Mouse (Mus musculus) adipocyte (in vitro differentiated cells): ENCODE results near the gene Gpr132.
"Not testable (repeated sequence)": the region's sequence is repeated elsewhere in the genome, so short reads cannot be mapped to it uniquely, and the experiment has no call there.

ENCODE experiments used
- DNase-seq: peaks from one replicate; pipeline ENCODE4 v3.0.0-alpha.2; 2016; ENCODE audit warnings: low spot score

Gpr132 gene

DNA sequence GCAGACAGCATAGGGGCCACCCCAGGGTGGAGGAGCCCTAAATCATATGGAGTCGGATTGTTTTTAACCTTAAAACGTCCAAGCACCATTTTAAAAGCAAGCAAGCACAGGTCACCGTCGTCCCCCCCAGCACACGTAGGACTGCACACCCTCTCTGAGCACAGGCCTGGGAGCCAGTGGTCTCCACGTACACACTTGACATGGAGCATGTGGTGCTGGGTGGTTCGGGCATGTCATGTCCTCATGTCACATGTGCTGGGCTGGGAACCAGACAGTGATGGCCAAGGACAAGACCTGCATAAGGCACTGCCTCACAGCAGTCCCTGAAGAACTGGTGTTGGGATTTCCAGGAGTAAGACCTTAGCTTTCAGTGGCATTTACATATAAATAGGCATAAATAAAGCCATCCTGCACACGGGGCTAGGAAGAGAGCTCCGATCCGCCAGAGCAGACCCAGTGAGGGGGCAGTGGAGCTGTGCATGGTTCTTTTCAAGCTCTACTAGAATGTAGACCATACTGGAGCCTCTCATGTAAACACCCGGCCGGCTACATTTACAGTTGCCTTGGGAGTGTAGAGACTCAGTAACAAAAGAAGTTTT is 47.5 kb downstream of the Gpr132 start:
- DNase-seq, result no peak

DNA sequence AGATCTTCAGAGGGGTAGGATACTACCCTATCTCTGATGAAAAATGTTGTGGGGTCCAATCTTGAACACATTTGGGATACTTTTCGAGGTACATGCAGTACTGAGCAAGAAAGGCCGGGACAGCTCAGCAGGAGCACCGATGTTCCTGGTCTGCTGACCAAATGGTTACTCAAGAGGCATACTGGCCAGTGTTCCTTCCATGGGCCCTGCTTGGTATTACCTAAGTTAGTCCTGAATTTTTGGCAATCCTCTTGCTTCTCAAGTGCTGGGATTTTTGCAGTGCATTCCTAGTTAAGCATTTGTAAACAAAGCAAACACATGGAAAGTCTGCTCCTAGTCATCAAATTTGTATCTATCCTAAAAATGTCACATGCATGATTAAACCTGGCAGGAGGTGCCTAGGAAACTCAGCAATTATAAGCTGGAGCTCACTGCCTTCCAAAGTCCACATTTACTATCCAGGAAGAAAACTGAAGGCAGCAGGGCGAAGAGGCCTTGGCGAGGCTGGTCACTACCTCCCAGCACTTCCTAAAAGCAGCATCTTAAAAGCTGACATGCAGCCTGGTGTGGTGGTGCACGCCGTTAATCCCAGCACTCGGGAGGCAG is 48.9 kb downstream of the Gpr132 start:
- DNase-seq, result peak; percentile 57

DNA sequence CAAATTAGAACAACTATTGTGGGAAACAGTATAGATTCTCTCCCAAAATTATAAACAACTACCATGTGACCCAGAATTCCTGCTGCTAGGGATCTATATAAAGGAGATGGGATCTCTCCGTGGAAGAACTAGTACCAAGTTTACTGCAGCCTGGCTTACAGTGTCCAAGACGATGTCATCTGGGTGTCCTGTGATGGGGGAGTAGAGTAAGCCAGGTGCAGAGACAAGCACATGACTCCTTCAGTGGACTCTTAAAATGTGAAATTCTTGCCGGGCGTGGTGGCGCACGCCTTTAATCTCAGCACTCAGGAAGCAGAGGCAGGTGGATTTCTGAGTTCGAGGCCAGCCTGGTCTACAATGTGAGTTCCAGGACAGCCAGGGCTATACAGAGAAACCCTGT is 51.2 kb downstream of the Gpr132 start:
- not testable (repeated sequence) for DNase-seq

DNA sequence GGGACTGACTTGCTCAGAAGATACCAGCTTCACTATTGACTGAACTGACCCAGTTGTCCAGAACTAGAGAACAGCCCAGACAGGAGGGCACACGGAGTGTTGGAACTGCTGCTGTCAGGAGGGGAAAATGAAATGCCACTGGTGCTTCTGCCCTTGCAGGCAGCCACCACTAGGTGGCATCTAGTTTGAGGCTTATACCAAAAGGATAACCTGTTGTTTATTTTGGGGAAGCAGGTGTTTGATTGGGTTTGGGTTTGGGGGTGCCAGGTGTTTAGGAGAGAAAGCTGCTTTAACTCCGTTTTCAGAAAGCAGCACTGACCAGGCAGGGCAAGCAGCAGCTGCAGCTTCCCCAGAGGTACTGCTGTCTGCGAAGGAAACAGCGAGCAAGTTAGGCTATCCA is 51.7 kb downstream of the Gpr132 start:
- DNase-seq, result peak; percentile 50

DNA sequence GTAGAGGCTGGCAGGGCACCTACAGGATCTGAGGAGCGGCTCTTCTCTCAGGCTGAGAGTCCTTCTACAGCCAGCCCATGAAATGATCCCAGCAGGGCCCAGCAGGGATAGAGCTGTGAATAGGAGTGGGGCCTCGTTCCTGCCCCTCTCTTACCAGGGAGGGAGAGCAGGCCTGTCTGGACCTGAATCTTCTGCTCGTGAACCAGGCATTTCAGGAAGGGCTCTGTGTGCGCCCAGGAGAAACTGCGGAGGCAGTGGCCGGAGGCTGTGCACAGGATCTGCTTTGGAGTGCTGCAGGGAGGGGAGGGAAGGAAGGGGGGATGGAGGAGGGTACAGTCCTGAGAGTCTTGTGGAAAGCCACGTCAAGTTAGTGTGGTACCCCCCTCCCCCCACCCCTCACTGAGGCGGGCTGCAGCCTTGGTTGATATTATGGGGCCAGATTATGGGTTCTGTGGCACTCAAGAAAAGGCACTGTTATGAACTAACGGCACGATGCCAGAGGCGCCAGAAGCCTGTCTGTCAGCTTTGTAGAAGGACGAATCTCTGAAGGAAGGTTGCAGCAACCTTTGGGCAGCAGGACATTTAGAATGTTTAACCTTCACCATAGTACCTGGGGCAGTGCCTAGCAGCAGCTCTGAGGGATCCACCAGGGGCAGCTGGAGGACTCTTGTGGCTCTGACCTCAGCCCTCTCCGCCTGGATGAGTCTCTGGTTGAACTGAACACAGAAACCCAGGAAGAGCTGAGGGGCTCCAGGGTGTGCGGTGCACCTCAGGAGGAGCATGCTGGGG is 53.2 kb downstream of the Gpr132 start:
- DNase-seq, result no peak

DNA sequence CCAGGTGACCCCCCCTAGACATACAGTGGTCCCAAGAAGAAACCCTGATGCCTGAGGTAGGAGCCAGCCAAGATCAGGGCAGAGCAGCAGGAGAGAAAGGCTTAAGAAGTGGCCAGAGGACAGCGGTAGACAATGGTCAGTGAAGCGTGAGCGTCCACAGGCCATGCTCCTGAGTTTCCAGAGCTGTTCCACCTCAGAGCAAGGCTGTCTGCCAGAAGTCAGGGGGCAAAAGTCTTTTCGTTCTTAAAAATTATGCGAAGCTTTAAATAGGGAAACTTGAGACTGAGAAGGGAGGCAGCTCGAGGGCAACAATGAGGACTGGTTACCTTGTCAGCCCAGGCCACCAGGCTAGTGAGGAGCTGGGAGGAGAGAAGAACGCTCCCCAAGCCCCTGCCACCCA is 54.7 kb downstream of the Gpr132 start:
- no peak for DNase-seq

DNA sequence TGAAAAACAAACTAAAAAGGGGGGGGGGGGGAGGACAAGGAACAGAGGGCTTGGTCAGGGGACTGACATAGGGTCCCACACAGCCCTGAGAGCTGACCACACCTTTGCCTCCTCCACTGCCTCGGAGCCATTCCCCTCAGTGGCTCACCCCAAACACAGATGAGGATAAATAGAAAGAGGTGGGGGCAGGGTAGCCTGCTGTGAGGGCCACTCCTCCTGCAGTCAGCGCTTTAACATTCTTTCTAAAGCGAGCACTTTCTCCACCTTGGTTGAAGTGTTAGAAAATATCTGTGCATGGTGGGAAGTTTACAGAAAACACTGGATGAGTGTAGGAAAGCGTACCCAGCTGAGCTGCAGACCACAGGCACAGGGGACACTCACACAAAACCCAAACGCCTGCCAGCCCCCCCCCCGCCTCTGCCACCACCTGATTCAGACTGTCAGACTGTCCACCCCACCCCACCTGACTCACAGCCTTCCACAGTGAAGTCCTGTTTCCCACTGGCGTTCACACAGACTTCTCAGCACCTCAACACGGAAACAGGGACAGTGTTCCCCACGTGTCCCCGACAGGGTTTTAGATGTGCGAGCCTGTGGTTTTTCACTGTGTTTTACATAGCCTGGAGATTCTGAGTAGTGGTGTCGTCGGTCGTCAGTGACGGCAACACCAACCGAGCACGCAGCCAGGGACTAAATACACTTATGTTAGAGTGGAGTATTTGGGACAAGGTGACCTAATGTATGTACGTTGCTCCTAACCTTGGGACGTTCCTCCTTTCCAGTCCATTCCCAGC is 57.7 kb downstream of the Gpr132 start:
- no peak for DNase-seq

DNA sequence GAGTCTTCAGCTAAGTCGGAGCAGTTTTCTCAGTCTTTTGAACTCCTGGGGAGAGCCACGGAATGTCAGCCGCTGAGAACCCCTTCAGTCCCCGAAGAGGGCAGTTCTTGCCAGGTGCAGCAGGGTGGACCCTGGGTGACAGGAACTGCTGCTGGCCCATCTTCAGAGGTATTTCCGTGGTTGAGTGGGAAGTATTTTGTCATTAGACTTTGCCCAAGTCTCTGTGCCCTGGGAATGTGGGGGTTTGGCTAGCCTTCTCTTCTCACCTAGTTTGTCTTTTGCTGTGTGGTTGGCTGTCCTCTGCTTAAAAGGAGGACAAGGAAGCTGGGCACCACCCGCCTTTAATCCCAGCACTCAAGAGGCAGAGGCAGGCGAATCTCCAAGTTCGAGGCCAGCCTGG is 58.4 kb downstream of the Gpr132 start:
- no peak for DNase-seq

DNA sequence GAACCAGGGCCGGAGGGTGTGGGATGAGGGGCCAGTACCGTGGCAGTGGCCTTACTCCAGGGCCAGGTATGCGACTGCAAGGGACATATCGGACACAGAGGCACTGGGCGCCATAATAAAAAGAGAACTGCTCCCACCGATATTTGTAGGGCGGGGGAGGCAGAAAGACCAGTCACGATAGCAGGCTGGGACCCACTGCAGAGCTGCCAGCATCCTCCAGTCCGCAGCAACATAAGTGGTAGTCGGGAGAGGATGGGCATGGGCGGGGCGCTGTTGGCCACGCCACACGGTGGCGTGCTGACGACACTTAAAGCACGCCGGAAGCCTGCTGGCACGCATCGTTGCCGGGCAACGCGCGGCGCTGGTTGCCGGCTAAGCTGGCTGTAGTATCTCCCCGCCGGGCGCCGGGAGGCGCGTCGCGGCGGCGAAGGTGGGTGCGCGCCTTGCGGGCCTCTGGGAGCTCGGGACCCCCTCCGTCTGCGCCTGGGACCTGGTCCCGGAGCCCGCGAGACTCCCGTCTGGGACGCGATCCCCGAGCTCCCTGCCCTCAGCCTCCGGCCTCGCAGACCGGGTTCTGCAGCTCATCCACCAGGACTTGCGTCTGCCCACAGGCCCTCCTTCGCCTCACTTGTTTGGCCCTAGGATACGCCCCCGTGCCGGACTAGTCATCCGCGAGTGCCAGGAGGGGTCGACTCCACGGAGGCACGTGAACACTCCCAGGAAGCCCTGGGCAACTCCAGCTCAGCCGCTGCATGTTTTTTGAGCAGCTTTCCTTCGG is 59.3 kb downstream of the Gpr132 start, which contains the start of gene Clba1:
Gene Clba1 (plus strand): TSS at position 351 of the 778 bp plus-strand sequence.
- DNase-seq, result peak; percentile 85

DNA sequence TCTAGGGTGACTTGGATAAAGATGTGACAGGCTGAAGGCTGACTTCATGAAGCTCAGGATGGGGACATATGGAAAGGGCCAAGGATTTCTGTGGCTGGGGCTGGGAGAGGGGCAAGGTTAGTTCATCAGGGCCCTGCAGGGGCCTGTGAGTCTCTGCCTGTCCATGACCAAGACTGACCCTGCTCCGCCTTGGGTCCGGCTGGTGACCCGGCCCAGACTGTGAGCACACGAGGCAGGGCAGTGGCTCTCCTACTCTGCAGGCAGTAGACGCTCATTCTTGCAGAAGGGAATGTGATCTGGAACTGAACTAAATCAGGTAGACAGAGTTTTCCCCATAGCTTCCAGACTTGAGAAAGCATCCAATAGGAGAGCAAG is 59.8 kb downstream of the Gpr132 start:
- DNase-seq, result no peak

DNA sequence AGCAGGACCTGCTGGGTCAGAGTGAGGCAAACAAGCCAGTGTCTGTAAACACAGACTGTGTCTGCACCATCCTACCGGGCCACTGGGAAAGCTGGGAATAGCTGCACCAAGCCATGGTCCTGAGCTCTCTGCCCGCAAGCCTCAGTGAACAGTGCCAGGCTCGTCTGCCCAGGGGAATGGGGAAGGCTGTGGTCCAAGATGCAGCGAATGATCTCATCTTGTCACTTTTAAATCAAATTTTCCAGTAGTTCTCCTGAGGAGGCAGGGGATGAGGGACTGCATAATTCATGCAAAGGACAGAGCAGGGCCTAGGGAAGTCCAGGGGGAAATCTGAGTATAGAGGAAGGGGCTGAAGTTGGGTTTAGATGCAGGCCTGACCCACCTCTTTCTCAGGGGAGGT is 60.2 kb downstream of the Gpr132 start:
- DNase-seq, result no peak

DNA sequence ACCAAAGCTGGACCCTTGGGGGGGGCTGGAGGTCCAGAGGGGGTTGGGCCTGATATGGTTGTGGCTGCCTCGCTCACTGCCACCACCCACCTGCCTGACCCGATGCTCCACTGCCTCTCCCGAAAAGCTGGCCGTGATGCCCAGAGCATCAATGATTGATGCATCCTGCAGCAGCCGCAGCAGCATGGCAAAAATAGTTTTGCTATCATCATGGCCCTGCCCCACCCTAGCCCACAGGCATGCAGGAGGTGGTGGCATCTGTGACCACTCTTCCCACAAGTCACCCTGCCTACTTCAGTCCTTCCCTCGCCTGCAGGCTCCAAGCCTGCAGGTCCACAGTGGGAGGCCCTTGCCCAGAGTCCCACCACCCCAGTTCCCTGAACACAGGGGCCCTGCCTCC is 62.0 kb downstream of the Gpr132 start:
- DNase-seq, result no peak

DNA sequence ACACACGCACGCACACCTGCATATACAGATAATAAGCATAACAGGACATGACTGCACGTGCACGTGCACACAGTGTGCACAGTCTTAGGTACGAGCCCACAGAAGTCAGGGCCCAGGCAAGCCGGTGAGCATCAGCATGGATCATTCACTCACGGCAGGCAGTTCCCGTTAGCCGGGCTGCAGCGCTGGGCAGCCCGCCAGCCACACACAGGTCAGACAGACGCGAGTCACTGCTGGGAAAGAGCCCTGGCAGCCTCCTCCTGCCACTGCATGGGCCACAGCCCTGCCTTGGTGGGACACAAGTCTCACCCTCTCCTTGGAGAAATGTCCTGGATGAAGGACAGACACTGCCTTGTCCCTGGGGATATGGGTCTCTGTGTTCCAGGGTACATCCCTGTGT is 64.0 kb downstream of the Gpr132 start:
- DNase-seq, result peak; percentile 47

DNA sequence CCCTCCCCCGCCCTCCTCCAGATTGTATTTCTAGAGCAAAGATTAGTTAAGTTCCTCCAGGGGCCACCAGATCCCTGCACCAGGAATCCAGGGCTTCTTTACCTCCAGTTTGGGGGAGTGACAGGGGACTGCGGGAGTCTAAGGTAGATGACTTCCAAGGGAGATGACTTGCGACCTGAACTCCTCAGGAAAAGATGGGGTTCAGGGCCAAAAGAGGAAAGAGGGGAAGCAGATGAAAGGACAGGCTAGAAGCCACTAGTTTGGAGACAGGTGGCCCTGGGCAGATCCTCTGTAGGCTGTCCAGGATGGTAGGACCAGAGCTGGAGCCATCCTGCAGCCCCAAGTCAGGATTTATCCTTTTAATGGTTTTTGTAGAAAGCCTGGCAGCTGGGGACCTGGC is 65.1 kb downstream of the Gpr132 start:
- DNase-seq, result no peak

DNA sequence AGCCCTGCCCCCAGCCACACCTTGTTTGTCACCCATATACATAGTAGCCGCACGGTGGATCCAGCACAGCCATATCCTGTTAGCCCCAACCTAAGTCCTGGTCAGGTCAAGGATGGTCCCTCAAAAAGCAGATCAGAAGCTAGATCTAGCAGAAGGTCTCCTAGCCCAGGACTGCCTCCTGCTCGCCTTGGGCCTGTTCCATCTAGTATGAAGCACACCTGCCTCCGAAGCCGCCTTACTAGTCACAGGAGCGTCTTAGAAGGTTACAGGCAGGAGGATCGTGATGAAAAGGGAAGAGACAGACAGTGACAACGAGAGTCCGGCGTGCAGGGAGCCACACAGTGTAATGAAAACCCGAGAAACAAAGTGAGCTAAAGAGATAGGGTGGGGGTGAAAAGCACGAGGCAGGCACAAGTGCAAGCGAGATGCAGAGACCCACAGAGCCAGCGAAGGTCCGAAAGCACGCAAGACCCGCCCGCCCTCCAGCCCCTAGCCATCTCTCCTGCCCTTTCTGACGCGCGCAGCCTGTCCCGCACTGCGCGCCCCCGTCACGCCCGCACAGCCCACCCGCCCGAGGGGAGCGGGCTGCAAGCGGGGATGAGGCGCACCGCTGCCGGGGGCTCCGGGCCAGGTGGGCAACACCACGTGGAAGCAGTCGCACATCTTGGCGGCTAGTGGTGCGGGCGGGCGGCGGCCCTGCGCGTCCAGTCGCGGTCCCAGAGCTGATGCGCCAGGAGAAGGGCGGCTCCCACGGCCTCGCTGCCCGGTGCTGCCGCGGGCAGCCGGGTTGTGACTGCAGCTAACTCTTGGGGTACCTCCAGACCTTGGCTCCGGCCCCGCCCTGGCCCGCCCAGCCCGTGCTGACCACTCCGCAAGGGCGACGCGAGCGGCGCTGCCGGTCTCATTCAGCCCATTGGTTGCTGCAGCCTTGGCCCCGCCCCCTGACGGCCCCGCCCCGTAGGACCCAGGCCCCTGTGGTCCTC is 65.9 kb downstream of the Gpr132 start, which contains the start of gene Ahnak2:
Gene Ahnak2 (minus strand): TSS at position 794 of the 983 bp plus-strand sequence.
- DNase-seq, result no peak
